Mouse (Mus musculus): Measurements from ENCODE around the gene Msx2. TPM values are rescaled to one million over a fixed set of nuclear protein-coding genes. Genes with fewer than 3 reads are reported as not detected.

Gene Msx2
- polyA plus RNA-seq, 1 experiment from 2014 or later = 3.1 TPM

Other genes starting within 250 kb of the Msx2 start
- 3.8 and 4.3 TPM in 2 replicates for gene Ror2, start 186.9 kb downstream of the Msx2 start, polyA plus RNA-seq (2014; fragmentation: Nextera tagmentation; extraction: Ambion mirVana)
- 27.5 and 28.0 TPM in 2 replicates for gene Sptlc1, start 95.7 kb downstream of the Msx2 start, polyA plus RNA-seq (2014; fragmentation: Nextera tagmentation; extraction: Ambion mirVana)

All from liver, embryonic 11.5 days (tissue).